ENCODE assay signal across 24 mouse cellular contexts in the genomic region with DNA sequence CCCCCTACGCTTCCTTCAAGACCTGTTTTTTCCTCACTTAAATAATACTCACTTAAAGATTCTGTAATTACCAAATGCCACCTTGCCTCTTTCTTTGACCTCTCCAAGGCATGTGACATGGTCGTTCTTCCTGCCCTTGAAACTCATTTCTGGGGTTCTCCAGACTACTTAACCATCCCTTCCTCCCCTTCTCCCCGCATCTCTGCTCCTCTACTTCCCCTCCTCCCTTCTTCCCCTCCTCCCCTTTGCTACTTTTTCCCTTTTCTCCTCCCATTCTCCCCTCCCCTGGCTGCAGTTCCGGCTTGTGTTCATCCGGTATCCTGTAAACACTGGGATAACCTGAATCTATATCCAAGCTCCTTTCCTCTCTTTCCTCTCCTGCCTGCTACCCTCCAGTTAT.
DNase-seq lines count a peak whose midpoint lies in the region; ATAC-seq and TF ChIP-seq lines count a peak whose summit lies in the region.
"Had no signal": no experiment of that assay in that cellular context is flagged by ENCODE, and none has a peak within 500 bp of the region (broad histone marks: within the 10 kb centered on the region; RNA-seq: fewer than 3 reads in every experiment).

No protein-coding gene starts in this region.

- H3K4me3 ChIP-seq in kidney, embryonic 14.5 days (ENCODE audit: low read length), result no peak overlapping the region
- H3K4me3 ChIP-seq in lung, embryonic 14.5 days (ENCODE audit: low read depth, low read length), result no peak overlapping the region
- no peak overlapping the region for H3K4me3 ChIP-seq in lung, postnatal 0 days (ENCODE audit: low read depth, low read length)
- peak overlapping the region; percentile 1 for H3K4me3 ChIP-seq in myocyte
- H3K4me3 ChIP-seq: embryonic facial prominence, embryonic 12.5 days; embryonic facial prominence, embryonic 15.5 days; erythroblast, embryonic 14.5 days; forebrain, embryonic 12.5 days; forebrain, embryonic 15.5 days; heart, embryonic 15.5 days; hindbrain, embryonic 15.5 days had no signal

- no peaks in the 10 kb centered on the region for H3K4me1 ChIP-seq in kidney, embryonic 14.5 days (ENCODE audit: control insufficient read depth, insufficient read depth, low read length)
- no peaks in the 10 kb centered on the region for H3K4me1 ChIP-seq in lung, embryonic 14.5 days (ENCODE audit: insufficient read depth)
- no peaks in the 10 kb centered on the region for H3K4me1 ChIP-seq in lung, postnatal 0 days (ENCODE audit: insufficient read depth, low read depth, low read length)
- H3K4me1 ChIP-seq: embryonic facial prominence, embryonic 12.5 days; embryonic facial prominence, embryonic 15.5 days; forebrain, embryonic 12.5 days; forebrain, embryonic 15.5 days; hindbrain, embryonic 15.5 days had no signal

- no peak for DNase-seq in kidney, postnatal 25 days
- DNase-seq in lung, embryonic 14.5 days, result peak; percentile 39
- no peak for DNase-seq in lung, postnatal 36 days
- peak; percentile 24 for DNase-seq in lung, postnatal 0 days (ENCODE audit: low spot score)
- DNase-seq in lung, adult 18-20 months, result no peak
- no peak for DNase-seq in thymus, postnatal 0 days (ENCODE audit: low spot score)
- DNase-seq: adrenal gland, adult 2 months; adrenal gland, postnatal 14 days; cerebellum, adult 11 months; cerebellum, adult 2 months; cerebellum, adult 9-11 months; cerebellum, postnatal 25 days; gastrocnemius, postnatal 25 days had no signal

- TF ChIP-seq EP300 in lung, postnatal 0 days (IDR thresholded peaks at IDR 0.05), result no peak

- no peak overlapping the region for H3ac ChIP-seq in myocyte (ENCODE audit: control insufficient read depth, insufficient read length)

- no peak overlapping the region for H3K9ac ChIP-seq in kidney, embryonic 14.5 days (ENCODE audit: low read depth, low read length)
- H3K9ac ChIP-seq in lung, embryonic 14.5 days, result no peak overlapping the region
- H3K9ac ChIP-seq in lung, postnatal 0 days (replicated peaks; ENCODE audit: low read depth), result no peak overlapping the region
- H3K9ac ChIP-seq: embryonic facial prominence, embryonic 12.5 days; embryonic facial prominence, embryonic 15.5 days; forebrain, embryonic 12.5 days; forebrain, embryonic 15.5 days; heart, embryonic 15.5 days; hindbrain, embryonic 15.5 days had no signal

- TF ChIP-seq CTCF in lung, embryonic 14.5 days (IDR thresholded peaks at IDR 0.05; ENCODE audit: low read depth), result no peak
- no peak for TF ChIP-seq CTCF in lung, postnatal 0 days (IDR thresholded peaks at IDR 0.05)

- no peaks in the 10 kb centered on the region for H3K27me3 ChIP-seq in kidney, embryonic 14.5 days (ENCODE audit: control insufficient read depth, insufficient read depth, low read length)
- H3K27me3 ChIP-seq in lung, embryonic 14.5 days (ENCODE audit: insufficient read depth, low read length), result no peaks in the 10 kb centered on the region
- H3K27me3 ChIP-seq in lung, postnatal 0 days (replicated peaks; ENCODE audit: insufficient read depth, low read length), result no peaks in the 10 kb centered on the region
- no peaks in the 10 kb centered on the region for H3K27me3 ChIP-seq in myocyte (ENCODE audit: control insufficient read depth, insufficient read depth, insufficient read length)
- H3K27me3 ChIP-seq: embryonic facial prominence, embryonic 12.5 days; embryonic facial prominence, embryonic 15.5 days; forebrain, embryonic 12.5 days; forebrain, embryonic 15.5 days; heart, embryonic 15.5 days; hindbrain, embryonic 15.5 days had no signal

- ATAC-seq in kidney, embryonic 14.5 days (ENCODE audit: low FRiP score, low TSS enrichment), result 0 out of 2 replicates have a peak, but pooled peaks have one; percentile 29
- peak; percentile 55 for ATAC-seq in lung, embryonic 14.5 days (ENCODE audit: insufficient read depth)
- peak; percentile 35 for ATAC-seq in lung, postnatal 0 days
- ATAC-seq: CD4-positive, CD25-positive, alpha-beta regulatory T cell, adult 4 months; forebrain, embryonic 15.5 days had no signal

- no peaks in the 10 kb centered on the region for H3K36me3 ChIP-seq in kidney, embryonic 14.5 days (ENCODE audit: control insufficient read depth, insufficient read depth, low read length)
- no peaks in the 10 kb centered on the region for H3K36me3 ChIP-seq in lung, embryonic 14.5 days (ENCODE audit: insufficient read depth)
- H3K36me3 ChIP-seq in lung, postnatal 0 days (ENCODE audit: insufficient read depth, low read length), result no peaks in the 10 kb centered on the region
- no peaks in the 10 kb centered on the region for H3K36me3 ChIP-seq in myocyte (ENCODE audit: control insufficient read depth, insufficient read depth)
- H3K36me3 ChIP-seq: embryonic facial prominence, embryonic 12.5 days; embryonic facial prominence, embryonic 15.5 days; forebrain, embryonic 12.5 days; forebrain, embryonic 15.5 days; heart, embryonic 15.5 days; hindbrain, embryonic 15.5 days had no signal

- H3K4me2 ChIP-seq in kidney, embryonic 14.5 days (replicated peaks; ENCODE audit: low read depth, low read length), result no peak overlapping the region
- H3K4me2 ChIP-seq in lung, embryonic 14.5 days, result peak overlapping the region; percentile 25; the same call in 1 of the 2 replicates
- no peak overlapping the region for H3K4me2 ChIP-seq in lung, postnatal 0 days (replicated peaks; ENCODE audit: low read depth, low read length)
- peak overlapping the region; percentile 84 for H3K4me2 ChIP-seq in myocyte (ENCODE audit: low read depth)
- H3K4me2 ChIP-seq: embryonic facial prominence, embryonic 12.5 days; embryonic facial prominence, embryonic 15.5 days; forebrain, embryonic 12.5 days; forebrain, embryonic 15.5 days; heart, embryonic 11.5 days; heart, embryonic 15.5 days; hindbrain, embryonic 15.5 days had no signal

- no peaks in the 10 kb centered on the region for H3K9me3 ChIP-seq in kidney, embryonic 14.5 days (ENCODE audit: control insufficient read depth, low read length)
- no peaks in the 10 kb centered on the region for H3K9me3 ChIP-seq in lung, embryonic 14.5 days (ENCODE audit: low read depth, low read length)
- H3K9me3 ChIP-seq in lung, postnatal 0 days (ENCODE audit: low read length), result no peaks in the 10 kb centered on the region
- H3K9me3 ChIP-seq: embryonic facial prominence, embryonic 12.5 days; embryonic facial prominence, embryonic 15.5 days; forebrain, embryonic 12.5 days; forebrain, embryonic 15.5 days; heart, embryonic 15.5 days; hindbrain, embryonic 15.5 days had no signal

- no peak for TF ChIP-seq POLR2A in myocyte (IDR thresholded peaks at IDR 0.05; ENCODE audit: insufficient read length, low read depth)

- WGBS in kidney, embryonic 14.5 days, result 71% methylated on average over 5 of the region's 5 CpGs
- WGBS in lung, embryonic 14.5 days, result 38% methylated on average over 5 of the region's 5 CpGs
- 31% methylated on average over 5 of the region's 5 CpGs for WGBS in lung, postnatal 0 days

- H3K27ac ChIP-seq in kidney, embryonic 14.5 days (ENCODE audit: low read depth, low read length), result no peak overlapping the region
- H3K27ac ChIP-seq in lung, embryonic 14.5 days (ENCODE audit: low read depth), result peak overlapping the region; percentile 73
- H3K27ac ChIP-seq in lung, postnatal 0 days (ENCODE audit: low read length), result peak overlapping the region; percentile 71
- H3K27ac ChIP-seq: embryonic facial prominence, embryonic 12.5 days; embryonic facial prominence, embryonic 15.5 days; forebrain, embryonic 12.5 days; forebrain, embryonic 15.5 days; heart, embryonic 15.5 days; hindbrain, embryonic 15.5 days had no signal

- no peaks in the 10 kb centered on the region for H3K79me2 ChIP-seq in myocyte (ENCODE audit: control insufficient read depth, insufficient read depth)

TF ChIP-seq in myocyte, 11 proteins besides CTCF, POLR2A, EP300 and RAD21:
- TF ChIP-seq TCF12 (IDR thresholded peaks at IDR 0.05; ENCODE audit: insufficient read depth, poor library complexity, severe bottlenecking), result no peak
- no peak for TF ChIP-seq SRF (IDR thresholded peaks at IDR 0.05; ENCODE audit: control insufficient read depth, insufficient read length, low read depth)
- no peak for TF ChIP-seq MAX (IDR thresholded peaks at IDR 0.05; ENCODE audit: low read depth)
- TF ChIP-seq MYOG (IDR thresholded peaks at IDR 0.05; ENCODE audit: control insufficient read depth in 1 of 3, insufficient read depth in 1 of 3, insufficient read length in 2 of 3, low read depth in 2 of 3), result no peak
- TF ChIP-seq POLR2AphosphoS2 (IDR thresholded peaks at IDR 0.05; ENCODE audit: insufficient read length, low read depth), result no peak
- TF ChIP-seq TCF3 (IDR thresholded peaks at IDR 0.05; ENCODE audit: insufficient read length, low read depth), result no peak
- TF ChIP-seq REST (IDR thresholded peaks at IDR 0.05; ENCODE audit: insufficient read depth, insufficient read length), result no peak
- no peak for TF ChIP-seq MYOD1 (IDR thresholded peaks at IDR 0.05; ENCODE audit: control insufficient read depth in 1 of 3, insufficient read length in 2 of 3, low read depth in 2 of 3)
- no peak for TF ChIP-seq E2F4 (IDR thresholded peaks at IDR 0.05; ENCODE audit: insufficient read depth)
- no peak for TF ChIP-seq USF1 (IDR thresholded peaks at IDR 0.05; ENCODE audit: low read depth)

Comparison
In these comparisons a context has a peak if more than half of its experiments do, and no peak if none do; other contexts are left out.
1. H3K4me2 ChIP-seq: peak in lung, embryonic 14.5 days (single experiment) and myocyte (single experiment); none in kidney, embryonic 14.5 days (single experiment) and lung, postnatal 0 days (single experiment).
2. DNase-seq: peak in lung, embryonic 14.5 days (single experiment) and lung, postnatal 0 days (single experiment); none in kidney, postnatal 25 days (0 of 2), lung, postnatal 36 days (single experiment), lung, adult 18-20 months (0 of 2) and thymus, postnatal 0 days (single experiment).
3. Peak in every context shown above with its lines, with median percentiles within 50 percentile points of each other: ATAC-seq.